Mouse (Mus musculus) hematopoietic stem cell, adult 5-6 weeks (primary cell): ENCODE measurements around the gene Adamts18. TPM values are rescaled to one million over a fixed set of nuclear protein-coding genes. Genes with fewer than 3 reads are reported as not detected.

Experiments
- ATAC-seq, 2 experiments: fragments of 125-278 bp in 1 of 2; replicated peaks in 1 of 2; 2 replicates each; pipeline ENCODE4 v1.8.0; 2016 to 2017; ENCODE audit warnings: inconsistent platforms in 2 of 2, mild to moderate bottlenecking in 2 of 2, moderate number of reproducible peaks in 2 of 2, low read depth in 1 of 2, moderate TSS enrichment in 1 of 2; ENCODE audit not compliant: low FRiP score in 2 of 2, poor library complexity in 2 of 2, severe bottlenecking in 2 of 2, insufficient read depth in 1 of 2, low TSS enrichment in 1 of 2
- total RNA-seq: library from RNA; stranded (forward); fragments of 172-1452, 232-1000 nt; gene quantifications from 2 replicates; pipeline ENCODE4 v1.2.3, GENCODE M21; 2017

Gene Adamts18
- total RNA-seq, 1 experiment from 2014 or later, result not detected

DNA sequence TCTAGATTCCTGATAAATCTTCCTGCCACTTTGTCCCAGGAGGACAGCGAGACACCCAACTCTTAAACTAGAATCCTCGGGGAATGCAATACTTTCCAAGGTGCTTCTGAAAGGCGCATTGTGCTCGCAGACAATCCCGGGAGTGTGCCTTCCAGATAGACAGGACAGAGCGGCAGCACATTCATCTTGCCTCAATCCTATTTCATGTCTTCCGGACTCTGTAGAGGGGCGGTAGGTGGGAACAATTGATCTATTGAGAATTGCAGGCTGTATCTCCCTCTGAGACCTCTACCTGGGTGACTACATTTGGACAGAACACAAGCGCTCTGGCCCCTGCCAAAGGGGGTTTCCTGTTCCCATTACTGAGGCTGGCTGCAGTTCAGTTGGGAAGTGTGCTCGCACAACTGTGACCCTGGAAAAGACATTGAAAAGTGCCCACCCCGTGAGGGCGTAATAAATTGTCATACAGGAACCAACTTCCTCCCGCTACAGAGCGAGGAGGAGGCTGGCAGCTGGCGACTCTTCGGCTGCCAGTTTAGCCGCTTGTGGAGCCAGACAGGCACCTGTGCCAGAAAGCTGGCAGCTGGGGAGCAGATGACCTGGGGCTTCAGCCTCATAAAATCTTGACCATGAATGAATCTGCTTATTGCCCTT, 160.5 kb downstream of the Adamts18 start:
- peak; percentile 58 to 88 for ATAC-seq

DNA sequence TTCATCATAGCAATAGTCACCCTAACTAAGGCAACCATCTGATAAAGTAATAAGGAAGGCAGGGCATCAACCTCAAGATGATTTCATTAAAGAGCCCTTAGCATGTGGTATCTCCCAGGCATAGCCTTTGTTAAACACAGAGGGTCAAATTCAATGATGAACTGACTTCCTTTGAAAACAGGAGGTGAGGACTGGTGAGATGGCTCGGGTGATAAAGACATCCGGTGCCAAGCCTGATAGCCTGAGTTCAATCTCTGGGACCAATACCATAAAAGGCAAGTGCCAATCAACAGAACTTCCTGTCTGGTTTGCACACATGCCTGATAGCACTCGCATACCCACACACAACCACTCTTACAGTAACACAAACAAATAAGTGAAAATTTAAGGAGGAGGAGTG, 169.2 kb downstream of the Adamts18 start:
- peak in 1 of 2 experiments; percentile 12; a peak in 1 of 4 replicates for ATAC-seq

GRCm38 (mm10) chr8:113676811-113677210, 171.7 kb downstream of the Adamts18 start:
- ATAC-seq, result no peak

- no peak for ATAC-seq
Measured at GRCm38 (mm10) chr8:113675281-113675680, 173.3 kb downstream of the Adamts18 start.

GRCm38 (mm10) chr8:113674611-113675010, 173.9 kb downstream of the Adamts18 start:
- no peak for ATAC-seq

GRCm38 (mm10) chr8:113673300-113673699, 175.2 kb downstream of the Adamts18 start:
- ATAC-seq, result no peak

GRCm38 (mm10) chr8:113672599-113673255, 175.8 kb downstream of the Adamts18 start:
- no peak for ATAC-seq

DNA sequence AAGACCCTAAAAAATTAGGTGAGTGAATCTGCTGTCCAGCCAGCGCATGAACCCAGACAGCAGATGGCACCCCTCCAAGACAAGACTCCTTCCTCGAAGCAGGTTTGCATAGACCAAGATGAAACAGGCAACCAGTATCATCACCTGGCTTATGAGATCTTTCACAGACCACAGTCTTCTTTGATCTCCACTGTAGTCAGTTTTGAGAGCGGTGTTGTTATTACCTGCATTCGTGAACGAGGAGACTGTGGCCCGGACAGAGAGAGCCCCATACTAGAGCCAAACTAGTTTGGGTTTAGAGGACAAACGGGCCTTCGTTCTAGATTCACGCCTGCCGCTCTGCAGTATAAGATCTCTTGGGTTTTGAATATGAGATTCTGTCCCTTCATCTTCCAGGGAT, 178.6 kb downstream of the Adamts18 start:
- ATAC-seq, result no peak

- ATAC-seq, result no peak
Measured at GRCm38 (mm10) chr8:113666714-113667432, 181.7 kb downstream of the Adamts18 start.

DNA sequence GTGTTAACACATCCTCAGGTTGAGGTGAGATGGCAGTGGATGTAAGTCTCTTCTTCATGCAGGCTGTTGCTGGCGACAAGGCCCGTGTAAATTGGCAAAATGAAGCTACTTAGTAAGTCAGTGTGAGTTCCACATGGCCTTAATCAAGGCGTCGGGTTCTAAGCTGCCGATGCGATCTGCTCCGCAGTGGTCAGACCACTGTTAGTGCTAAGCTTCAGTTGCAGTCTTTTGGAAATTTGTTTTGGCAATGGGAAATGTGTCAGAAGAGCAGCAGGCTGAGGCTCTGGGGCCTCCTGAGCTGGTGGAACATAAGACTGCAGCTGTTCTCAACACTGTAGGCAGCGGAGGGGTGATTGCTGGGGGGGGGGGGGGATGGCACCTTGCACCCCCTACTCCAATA, 182.6 kb downstream of the Adamts18 start:
- no peak for ATAC-seq

- ATAC-seq, result no peak
Measured at GRCm38 (mm10) chr8:113665036-113665435, 183.5 kb downstream of the Adamts18 start.

DNA sequence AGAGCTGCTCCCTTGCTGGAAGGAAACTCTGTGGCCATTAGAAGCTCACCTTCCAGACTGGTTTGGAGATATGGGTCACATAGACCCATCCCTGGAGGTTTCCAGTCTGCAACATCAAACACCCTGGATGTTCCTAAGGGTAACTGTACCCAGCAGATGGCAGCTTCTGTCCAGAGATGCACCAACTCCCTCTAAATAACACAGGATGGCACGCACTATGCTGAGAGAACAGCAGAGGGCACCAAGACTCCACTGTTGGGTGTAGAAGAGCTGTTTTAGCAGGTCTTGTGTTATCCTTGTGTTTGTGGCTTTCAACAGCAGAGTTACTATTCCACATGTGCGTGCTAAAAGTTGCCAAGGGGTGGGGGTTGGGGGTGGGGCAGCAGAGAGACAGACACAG, 184.0 kb downstream of the Adamts18 start:
- peak; percentile 92 to 93 for ATAC-seq

DNA sequence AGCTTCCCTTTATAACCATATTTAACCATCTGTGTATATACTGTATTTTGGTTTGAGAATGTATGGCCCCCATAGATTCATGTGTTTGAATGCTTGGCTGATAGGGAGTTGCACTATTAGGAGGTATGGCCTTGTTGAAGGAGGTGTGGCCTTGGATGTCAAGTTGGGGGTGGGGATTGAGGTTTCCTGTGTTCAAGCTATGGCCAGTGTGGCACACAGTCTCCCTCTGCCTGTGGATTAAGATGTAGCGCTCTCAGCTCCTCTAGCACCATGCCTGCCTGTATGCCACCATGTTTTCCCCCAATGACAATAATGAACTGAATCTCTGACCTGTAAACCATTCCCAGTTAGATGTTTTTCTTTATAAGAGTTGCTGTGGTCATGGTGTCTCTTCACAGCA, 188.4 kb downstream of the Adamts18 start:
- no peak for ATAC-seq

- ATAC-seq, result no peak
Measured at GRCm38 (mm10) chr8:113656681-113657298, 191.7 kb downstream of the Adamts18 start.

GRCm38 (mm10) chr8:113656154-113656553, 192.4 kb downstream of the Adamts18 start:
- ATAC-seq, result peak; percentile 96 to 97

- ATAC-seq, result no peak
Measured at GRCm38 (mm10) chr8:113653151-113653550, 195.4 kb downstream of the Adamts18 start.

GRCm38 (mm10) chr8:113652450-113652849, 196.1 kb downstream of the Adamts18 start:
- ATAC-seq, result no peak
